Mouse (Mus musculus) left cerebral cortex, postnatal 14 days (tissue): ENCODE results near the gene Tle4. TPM values are rescaled to one million over a fixed set of nuclear protein-coding genes. Genes with fewer than 3 reads are reported as not detected.
"Not testable (repeated sequence)": the region's sequence is repeated elsewhere in the genome, so short reads cannot be mapped to it uniquely, and the experiment has no call there.

Experiments
- DNase-seq, 2 experiments: peaks; one replicate each; pipeline ENCODE4 v3.0.0; 2021 to 2022; ENCODE audit warnings: low spot score in 2 of 2, mixed read lengths in 1 of 2
- intact Hi-C: fragments of 180-260 bp; cut with DNase I; formaldehyde crosslinking; loops from one replicate; pipeline ENCODE4 v1.15.1; 2025
- long read RNA-seq, 2 experiments: library from polyadenylated mRNA; stranded (forward); transcript quantifications; one replicate each; pipeline ENCODE4 v2.0.0; 2021
- total RNA-seq, 2 experiments: library from RNA; stranded (reverse); gene quantifications; 2 replicates each; pipeline ENCODE4 v1.2.3; 2021

Gene Tle4
- total RNA-seq: 10 to 100 TPM; 33.4 to 49.1 TPM
- long read RNA-seq, experiment 1, partial matches to known transcripts: 13 of 15 reads
- long read RNA-seq, experiment 1, other reads (novel, unspliced or antisense): 2 of 15 reads
- long read RNA-seq, experiment 2, partial matches to known transcripts: 9 of 9 reads
- long read RNA-seq, experiment 2, other reads (novel, unspliced or antisense): 0 of 9 reads

- peak; percentile 100 for DNase-seq
- intact Hi-C loops: loop anchor here (5.0 to 10.0 kb wide), 3 partner anchors 439 to 1017 kb away; no protein-coding TSS in a partner anchor
Observed at GRCm38 (mm10) chr19:14597917-14598689, at the start of gene Tle4. Gene Tle4, minus strand, starts transcription at chr19:14598051.

GRCm38 (mm10) chr19:14645666-14646065 lies 47.8 kb upstream of the Tle4 start:
- intact Hi-C loops: no loop called here

GRCm38 (mm10) chr19:14644756-14645155 lies 46.9 kb upstream of the Tle4 start:
- intact Hi-C loops: no loop called here
- DNase-seq: no peak

More at GRCm38 (mm10) chr19:14645666-14646065, 47.8 kb upstream of the Tle4 start:
- no peak for DNase-seq

- not testable (repeated sequence) for DNase-seq
Observed at GRCm38 (mm10) chr19:14643091-14643490, 45.2 kb upstream of the Tle4 start.

GRCm38 (mm10) chr19:14642663-14643062 lies 44.8 kb upstream of the Tle4 start:
- intact Hi-C loops: no loop called here
- DNase-seq: no peak

More at GRCm38 (mm10) chr19:14643091-14643490, 45.2 kb upstream of the Tle4 start:
- intact Hi-C loops: not testable (repeated sequence)

GRCm38 (mm10) chr19:14635213-14635928 lies 37.5 kb upstream of the Tle4 start:
- intact Hi-C loops: no loop called here

GRCm38 (mm10) chr19:14623355-14623754 lies 25.5 kb upstream of the Tle4 start:
- intact Hi-C loops: no loop called here
- no peak for DNase-seq

More at GRCm38 (mm10) chr19:14635213-14635928, 37.5 kb upstream of the Tle4 start:
- peak in 1 of 2 experiments; percentile 18 for DNase-seq

GRCm38 (mm10) chr19:14620534-14620933 lies 22.7 kb upstream of the Tle4 start:
- DNase-seq: peak in 1 of 2 experiments; percentile 35
- intact Hi-C loops: no loop called here

- no peak for DNase-seq
- intact Hi-C loops: no loop called here
Observed at GRCm38 (mm10) chr19:14619814-14620213, 22.0 kb upstream of the Tle4 start.

- intact Hi-C loops: no loop called here
- DNase-seq: no peak
Observed at GRCm38 (mm10) chr19:14614816-14615215, 17.0 kb upstream of the Tle4 start.

- no peak for DNase-seq
- intact Hi-C loops: no loop called here
Observed at GRCm38 (mm10) chr19:14610542-14611317, 12.9 kb upstream of the Tle4 start.

GRCm38 (mm10) chr19:14600841-14601240 lies 3.0 kb upstream of the Tle4 start:
- DNase-seq: no peak
- intact Hi-C loops: no loop called here

- no peak for DNase-seq
- intact Hi-C loops: no loop called here
Observed at GRCm38 (mm10) chr19:14600354-14600753, 2.5 kb upstream of the Tle4 start.

GRCm38 (mm10) chr19:14599851-14600251 lies 2.0 kb upstream of the Tle4 start:
- DNase-seq: no peak
- intact Hi-C loops: loop anchor here (5.0 to 10.0 kb wide), 3 partner anchors 437 to 1015 kb away; no protein-coding TSS in a partner anchor

GRCm38 (mm10) chr19:14598690-14599288 lies 938 bp upstream of the Tle4 start:
- DNase-seq: no peak
- intact Hi-C loops: loop anchor here (5.0 to 10.0 kb wide), 3 partner anchors 439 to 1016 kb away; no protein-coding TSS in a partner anchor

GRCm38 (mm10) chr19:14596941-14597916 lies 622 bp downstream of the Tle4 start:
- intact Hi-C loops: loop anchor here (5.0 to 10.0 kb wide), 3 partner anchors 440 to 1018 kb away; no protein-coding TSS in a partner anchor
- DNase-seq: peak; percentile 45 to 59

GRCm38 (mm10) chr19:14596358-14596940 lies 1.4 kb downstream of the Tle4 start:
- intact Hi-C loops: loop anchor here (5.0 to 10.0 kb wide), 3 partner anchors 441 to 1018 kb away; no protein-coding TSS in a partner anchor
- DNase-seq: no peak
